Mouse (Mus musculus) liver, adult 2 months (tissue): Measurements from ENCODE around the gene Stx3.

Experiments used
- CTCF ChIP-seq: fragments of 200-500 bp; IDR thresholded peaks from 2 replicates; pipeline ENCODE4 v1.5.1; 2011; ENCODE audit warnings: low read depth, low read length, control low read depth
- POLR2A ChIP-seq: fragments of 200-500 bp; IDR thresholded peaks from 2 replicates; pipeline ENCODE4 v1.6.1; 2011; ENCODE audit warnings: low read length, control low read depth; ENCODE audit not compliant: insufficient read depth; ENCODE audit errors: extremely low read depth

DNA sequence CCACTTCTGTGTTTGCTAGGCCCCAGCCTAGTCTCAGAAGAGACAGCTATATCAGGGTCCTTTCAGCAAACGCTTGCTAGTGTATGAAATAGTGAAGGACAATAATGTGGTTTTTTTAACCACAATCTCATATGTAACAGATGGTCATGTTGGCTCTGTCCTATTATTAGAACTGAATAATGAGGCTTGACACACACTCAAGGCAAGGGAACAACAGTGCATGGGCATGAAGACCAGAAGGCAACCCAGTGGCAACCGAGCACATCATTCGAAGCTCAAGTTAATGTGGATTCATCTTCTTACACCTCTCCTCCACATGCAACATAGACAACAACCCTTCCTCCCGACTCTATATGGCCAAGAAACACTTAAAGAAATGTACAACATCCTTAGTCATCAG lies 27.1 kb upstream of the Stx3 start:
- TF ChIP-seq POLR2A, result no peak
- no peak for TF ChIP-seq CTCF
